Mouse (Mus musculus) thymus, adult 2 months (tissue): ENCODE data around the gene Ciz1. TPM values are rescaled to one million over a fixed set of nuclear protein-coding genes. Genes with fewer than 3 reads are reported as not detected.

Source experiments
- DNase-seq: peaks from one replicate; pipeline ENCODE4 v3.0.0; 2021
- H3K27ac ChIP-seq: fragments of 200-500 bp; 2 replicates; pipeline ENCODE4 v1.5.1; 2012; ENCODE audit warnings: low read length, control low read depth; ENCODE audit not compliant: control insufficient read depth, insufficient read depth
- H3K27me3 ChIP-seq: fragments of 200-500 bp; 2 replicates; pipeline ENCODE4 v1.6.1; 2012; ENCODE audit warnings: mild to moderate bottlenecking, low read length, moderate library complexity, mixed read lengths; ENCODE audit not compliant: control insufficient read depth, insufficient read depth
- H3K36me3 ChIP-seq: fragments of 200-500 bp; 2 replicates; pipeline ENCODE4 v1.6.1; 2012; ENCODE audit warnings: mild to moderate bottlenecking, low read length, moderate library complexity; ENCODE audit not compliant: control insufficient read depth, insufficient read depth
- H3K4me1 ChIP-seq: fragments of 200-500 bp; replicated peaks from 2 replicates; pipeline ENCODE4 v1.6.1; 2012; ENCODE audit warnings: low read length; ENCODE audit not compliant: control insufficient read depth, insufficient read depth
- H3K4me3 ChIP-seq: fragments of 200-500 bp; 2 replicates; pipeline ENCODE4 v1.5.1; 2012; ENCODE audit warnings: mild to moderate bottlenecking, low read length, control low read depth, moderate library complexity; ENCODE audit not compliant: control insufficient read depth, insufficient read depth
- CTCF ChIP-seq: fragments of 200-500 bp; IDR thresholded peaks from 2 replicates; pipeline ENCODE4 v1.5.1; 2012; ENCODE audit warnings: mild to moderate bottlenecking, control low read depth, low read length, moderate library complexity, borderline replicate concordance; ENCODE audit not compliant: control insufficient read depth, poor library complexity, insufficient read depth; ENCODE audit errors: extremely low read depth
- POLR2A ChIP-seq: fragments of 200-500 bp; IDR thresholded peaks from 2 replicates; pipeline ENCODE4 v1.6.1; 2012; ENCODE audit warnings: mild to moderate bottlenecking, low read length, control low read depth, moderate library complexity; ENCODE audit not compliant: control insufficient read depth, poor library complexity, insufficient read depth; ENCODE audit errors: extremely low read depth
- WGBS: fragments of 180-500 bp; shearing (Covaris S2); methylation state at CpG from one replicate; pipeline ENCODE4 v1.1.7; 2018; 5-methylcytosine and 5-hydroxymethylcytosine counted together
- polyA plus RNA-seq: library from polyadenylated mRNA; depleted of rRNA; stranded (reverse); fragments of >200 nt; gene quantifications from 2 replicates; pipeline ENCODE4 v1.2.3, GENCODE M21; 2012

Ciz1 gene
- polyA plus RNA-seq, 1 experiment, result 517 TPM

- no peaks in the 10 kb centered on the region; the same call in 1 of the 2 replicates for H3K27me3 ChIP-seq
- no peaks in the 10 kb centered on the region for H3K36me3 ChIP-seq
- no peak overlapping the region for H3K27ac ChIP-seq
- DNase-seq, result no peak
- no peaks in the 10 kb centered on the region for H3K4me1 ChIP-seq
- WGBS, result 57% methylated on average over 9 of the region's 9 CpGs
- TF ChIP-seq POLR2A (no peak), CTCF (no peak)
- H3K4me3 ChIP-seq, result no peak overlapping the region
Measured at GRCm38 (mm10) chr2:32319586-32320580, 32.2 kb upstream of the Ciz1 start.

- H3K27me3 ChIP-seq, result peaks cover 2% of the 10 kb centered on the region; the same call in 1 of the 2 replicates
- no peak for DNase-seq
- 87% methylated on average over 11 of the region's 11 CpGs for WGBS
- no peak for TF ChIP-seq CTCF
- no peak for TF ChIP-seq POLR2A
- no peak overlapping the region for H3K27ac ChIP-seq
- H3K4me3 ChIP-seq, result no peak overlapping the region
- H3K4me1 ChIP-seq, result no peaks in the 10 kb centered on the region
- H3K36me3 ChIP-seq, result no peaks in the 10 kb centered on the region
Measured at GRCm38 (mm10) chr2:32320721-32321120, 31.4 kb upstream of the Ciz1 start.

- H3K36me3 ChIP-seq, result no peaks in the 10 kb centered on the region
- DNase-seq, result no peak
- 78% methylated on average over 9 of the region's 9 CpGs for WGBS
- H3K27ac ChIP-seq, result no peak overlapping the region
- H3K27me3 ChIP-seq, result peaks cover 2% of the 10 kb centered on the region; the same call in 1 of the 2 replicates
- TF ChIP-seq POLR2A (no peak), CTCF (no peak)
- no peak overlapping the region for H3K4me3 ChIP-seq
- no peaks in the 10 kb centered on the region for H3K4me1 ChIP-seq
Measured at GRCm38 (mm10) chr2:32321591-32322298, 30.4 kb upstream of the Ciz1 start.

GRCm38 (mm10) chr2:32322754-32323741 lies 29.1 kb upstream of the Ciz1 start:
- no peak for DNase-seq
- TF ChIP-seq POLR2A (no peak), CTCF (no peak)
- Histone ChIP-seq H3K36me3 (no peaks in the 10 kb centered on the region), H3K4me1 (no peaks in the 10 kb centered on the region), H3K27me3 (peaks cover 2% of the 10 kb centered on the region; the same call in 1 of the 2 replicates), H3K4me3 (no peak overlapping the region), H3K27ac (no peak overlapping the region)
- 88% methylated on average over 7 of the region's 7 CpGs for WGBS

GRCm38 (mm10) chr2:32324322-32324721 lies 27.8 kb upstream of the Ciz1 start:
- Histone ChIP-seq H3K27ac (no peak overlapping the region), H3K4me1 (no peaks in the 10 kb centered on the region), H3K27me3 (0 out of 2 replicates have a peak, but pooled peaks cover 2% of the 10 kb centered on the region), H3K36me3 (no peaks in the 10 kb centered on the region), H3K4me3 (no peak overlapping the region)
- 65% methylated on average over 4 of the region's 4 CpGs for WGBS
- TF ChIP-seq CTCF (no peak), POLR2A (no peak)
- no peak for DNase-seq
